Mouse (Mus musculus): ENCODE measurements at regions not wholly inside any gene's neighbourhood (a gene's known extent, or its start where the extent isn't known, plus 50 kb on each side); places are given as distances from the start of the nearest gene placed in this dataset.

- Histone ChIP-seq H3K27ac (ENCODE audit: low read depth) (no peak overlapping the region), H3K27me3 (ENCODE audit: control insufficient read depth, insufficient read depth, low read length) (no peaks in the 10 kb centered on the region), H3K9ac (replicated peaks; ENCODE audit: low read depth, low read length) (no peak overlapping the region), H3K36me3 (replicated peaks; ENCODE audit: control insufficient read depth, insufficient read depth, low read length) (no peaks in the 10 kb centered on the region), H3K9me3 (replicated peaks; ENCODE audit: control insufficient read depth, low read length) (no peaks in the 10 kb centered on the region), H3K4me3 (ENCODE audit: low read depth, low read length) (no peak overlapping the region), H3K4me1 (ENCODE audit: control insufficient read depth, insufficient read depth) (no peaks in the 10 kb centered on the region), H3K4me2 (ENCODE audit: low read depth, low read length) (no peak overlapping the region)
- no peak for ATAC-seq (ENCODE audit: insufficient read depth, low read depth)
- 48% methylated on average over 2 of the region's 2 CpGs for WGBS
- DNase-seq (ENCODE audit: low spot score) = no peak
- peak; percentile 6; the same call in 1 of the 2 replicates for TF ChIP-seq CTCF (IDR thresholded peaks at IDR 0.05; ENCODE audit: low read depth)
- TF ChIP-seq EP300 (IDR thresholded peaks at IDR 0.05; ENCODE audit: low read depth) = no peak
Measured at GRCm38 (mm10) chr3:48911758-48912157, 845.4 kb downstream of the Pcdh18 start.

- Histone ChIP-seq H3K4me3 (ENCODE audit: low read depth, low read length) (no peak overlapping the region), H3K4me2 (ENCODE audit: low read depth, low read length) (no peak overlapping the region), H3K4me1 (ENCODE audit: control insufficient read depth, insufficient read depth) (no peaks in the 10 kb centered on the region), H3K9me3 (replicated peaks; ENCODE audit: control insufficient read depth, low read length) (no peaks in the 10 kb centered on the region), H3K9ac (replicated peaks; ENCODE audit: low read depth, low read length) (no peak overlapping the region), H3K36me3 (replicated peaks; ENCODE audit: control insufficient read depth, insufficient read depth, low read length) (no peaks in the 10 kb centered on the region), H3K27ac (ENCODE audit: low read depth) (no peak overlapping the region), H3K27me3 (ENCODE audit: control insufficient read depth, insufficient read depth, low read length) (no peaks in the 10 kb centered on the region)
- DNase-seq (ENCODE audit: low spot score) (no peak), ATAC-seq (ENCODE audit: insufficient read depth, low read depth) (no peak)
- WGBS = 68% methylated on average over 3 of the region's 3 CpGs
- no peak for TF ChIP-seq CTCF (IDR thresholded peaks at IDR 0.05; ENCODE audit: low read depth)
- TF ChIP-seq EP300 (IDR thresholded peaks at IDR 0.05; ENCODE audit: low read depth) = no peak
Measured at GRCm38 (mm10) chr3:48890403-48890802, 866.7 kb downstream of the Pcdh18 start.

- TF ChIP-seq EP300 (IDR thresholded peaks at IDR 0.05; ENCODE audit: low read depth) = no peak
- no peak for TF ChIP-seq CTCF (IDR thresholded peaks at IDR 0.05; ENCODE audit: low read depth)
- no peaks in the 10 kb centered on the region for H3K4me1 ChIP-seq (ENCODE audit: control insufficient read depth, insufficient read depth)
- H3K9ac ChIP-seq (replicated peaks; ENCODE audit: low read depth, low read length) = no peak overlapping the region
- WGBS = 38% methylated on average over 4 of the region's 4 CpGs
- no peaks in the 10 kb centered on the region for H3K9me3 ChIP-seq (replicated peaks; ENCODE audit: control insufficient read depth, low read length)
- H3K27ac ChIP-seq (ENCODE audit: low read depth) = no peak overlapping the region
- DNase-seq (ENCODE audit: low spot score) (no peak), ATAC-seq (ENCODE audit: insufficient read depth, low read depth) (no peak)
- H3K36me3 ChIP-seq (replicated peaks; ENCODE audit: control insufficient read depth, insufficient read depth, low read length) = no peaks in the 10 kb centered on the region
- H3K4me2 ChIP-seq (ENCODE audit: low read depth, low read length) = no peak overlapping the region
- no peaks in the 10 kb centered on the region for H3K27me3 ChIP-seq (ENCODE audit: control insufficient read depth, insufficient read depth, low read length)
- H3K4me3 ChIP-seq (ENCODE audit: low read depth, low read length) = no peak overlapping the region
Measured at GRCm38 (mm10) chr3:48887885-48888284, 869.2 kb downstream of the Pcdh18 start.

GRCm38 (mm10) chr3:48869527-48869926 lies 887.6 kb downstream of the Pcdh18 start:
- Histone ChIP-seq H3K4me2 (ENCODE audit: low read depth, low read length) (no peak overlapping the region), H3K4me3 (ENCODE audit: low read depth, low read length) (no peak overlapping the region), H3K36me3 (replicated peaks; ENCODE audit: control insufficient read depth, insufficient read depth, low read length) (no peaks in the 10 kb centered on the region), H3K27ac (ENCODE audit: low read depth) (no peak overlapping the region), H3K4me1 (ENCODE audit: control insufficient read depth, insufficient read depth) (no peaks in the 10 kb centered on the region), H3K9ac (replicated peaks; ENCODE audit: low read depth, low read length) (no peak overlapping the region), H3K9me3 (replicated peaks; ENCODE audit: control insufficient read depth, low read length) (no peaks in the 10 kb centered on the region), H3K27me3 (ENCODE audit: control insufficient read depth, insufficient read depth, low read length) (no peaks in the 10 kb centered on the region)
- 56% methylated on average over 2 of the region's 2 CpGs for whole genome bisulfite sequencing
- ATAC-seq (ENCODE audit: insufficient read depth, low read depth) (no peak), DNase-seq (ENCODE audit: low spot score) (no peak)
- no peak for TF ChIP-seq CTCF (IDR thresholded peaks at IDR 0.05; ENCODE audit: low read depth)
- no peak for TF ChIP-seq EP300 (IDR thresholded peaks at IDR 0.05; ENCODE audit: low read depth)

GRCm38 (mm10) chr3:48846049-48846653 lies 911.0 kb downstream of the Pcdh18 start:
- Histone ChIP-seq H3K27me3 (ENCODE audit: control insufficient read depth, insufficient read depth, low read length) (no peaks in the 10 kb centered on the region), H3K4me3 (ENCODE audit: low read depth, low read length) (no peak overlapping the region), H3K4me1 (ENCODE audit: control insufficient read depth, insufficient read depth) (no peaks in the 10 kb centered on the region), H3K4me2 (ENCODE audit: low read depth, low read length) (no peak overlapping the region), H3K9ac (replicated peaks; ENCODE audit: low read depth, low read length) (no peak overlapping the region), H3K9me3 (replicated peaks; ENCODE audit: control insufficient read depth, low read length) (no peaks in the 10 kb centered on the region), H3K36me3 (replicated peaks; ENCODE audit: control insufficient read depth, insufficient read depth, low read length) (no peaks in the 10 kb centered on the region), H3K27ac (ENCODE audit: low read depth) (no peak overlapping the region)
- DNase-seq (ENCODE audit: low spot score) (peak; percentile 50), ATAC-seq (ENCODE audit: insufficient read depth, low read depth) (no peak)
- TF ChIP-seq EP300 (IDR thresholded peaks at IDR 0.05; ENCODE audit: low read depth) (no peak), CTCF (IDR thresholded peaks at IDR 0.05; ENCODE audit: low read depth) (peak; percentile 70)
- 49% methylated on average over 6 of the region's 6 CpGs for WGBS

GRCm38 (mm10) chr3:48840692-48841091 lies 916.4 kb downstream of the Pcdh18 start:
- no peak overlapping the region for H3K4me2 ChIP-seq (ENCODE audit: low read depth, low read length)
- no peaks in the 10 kb centered on the region for H3K27me3 ChIP-seq (ENCODE audit: control insufficient read depth, insufficient read depth, low read length)
- DNase-seq (ENCODE audit: low spot score) = no peak

More at GRCm38 (mm10) chr3:48840692-48841091, 916.4 kb downstream of the Pcdh18 start:
- TF ChIP-seq CTCF (IDR thresholded peaks at IDR 0.05; ENCODE audit: low read depth) = no peak
- no peak overlapping the region for H3K4me3 ChIP-seq (ENCODE audit: low read depth, low read length)
- no peak overlapping the region for H3K9ac ChIP-seq (replicated peaks; ENCODE audit: low read depth, low read length)
- no peaks in the 10 kb centered on the region for H3K4me1 ChIP-seq (ENCODE audit: control insufficient read depth, insufficient read depth)
- H3K9me3 ChIP-seq (replicated peaks; ENCODE audit: control insufficient read depth, low read length) = no peaks in the 10 kb centered on the region
- H3K36me3 ChIP-seq (replicated peaks; ENCODE audit: control insufficient read depth, insufficient read depth, low read length) = no peaks in the 10 kb centered on the region
- no peak overlapping the region for H3K27ac ChIP-seq (ENCODE audit: low read depth)
- no peak for ATAC-seq (ENCODE audit: insufficient read depth, low read depth)
- WGBS = 64% methylated on average over 3 of the region's 3 CpGs
